Mouse (Mus musculus) left cerebral cortex, postnatal 14 days (tissue): ENCODE measurements at regions not wholly inside any gene's neighbourhood (a gene's known extent, or its start where the extent isn't known, plus 50 kb on each side); places are given as distances from the start of the nearest gene placed in this dataset.

Experiments
- DNase-seq, 2 experiments: peaks; one replicate each; pipeline ENCODE4 v3.0.0; 2021 to 2022; ENCODE audit warnings: low spot score in 2 of 2, mixed read lengths in 1 of 2
- intact Hi-C: fragments of 180-260 bp; cut with DNase I; formaldehyde crosslinking; loops from one replicate; pipeline ENCODE4 v1.15.1; 2025

- DNase-seq, result no peak
- intact Hi-C loops, result no loop called here
Measured at GRCm38 (mm10) chr4:52211022-52211421, 228.0 kb upstream of the Smc2 start.

- intact Hi-C loops, result no loop called here
Measured at GRCm38 (mm10) chr4:52213363-52213762, 225.7 kb upstream of the Smc2 start.

More at GRCm38 (mm10) chr4:52213363-52213762, 225.7 kb upstream of the Smc2 start:
- no peak for DNase-seq
